Mouse (Mus musculus): ENCODE data around the gene Pola2. TPM values are rescaled to one million over a fixed set of nuclear protein-coding genes. Genes with fewer than 3 reads are reported as not detected.

Gene Pola2
- polyA plus RNA-seq, 1 experiment from 2014 or later = 20.8 TPM

GRCm38 (mm10) chr19:5913007-5913719 lies 50.8 kb downstream of the Pola2 start, which contains the start of gene Dpf2:
Gene Dpf2 (minus strand): TSS chr19:5913010.
- Histone ChIP-seq H3K9ac (peak within 1 kb of the TSS; percentile 83), H3K4me3 (peak within 1 kb of the TSS; percentile 85), H3K36me3 (peaks cover 17% of the 10 kb centered on the region), H3K9me3 (no peaks in the 10 kb centered on the region), H3K27ac (replicated peaks) (peak within 1 kb of the TSS; percentile 88), H3K4me1 (replicated peaks) (peaks cover 32% of the 10 kb centered on the region), H3K4me2 (peak within 1 kb of the TSS; percentile 83), H3K27me3 (no peaks in the 10 kb centered on the region)
- peak; percentile 68 for ATAC-seq (ENCODE audit: low read depth)
- WGBS = 19% methylated on average over 13 of the region's 13 CpGs

GRCm38 (mm10) chr19:5912103-5913006 lies 51.6 kb downstream of the Pola2 start:
- Histone ChIP-seq H3K4me1 (replicated peaks) (peaks cover 32% of the 10 kb centered on the region), H3K9me3 (no peaks in the 10 kb centered on the region), H3K27me3 (no peaks in the 10 kb centered on the region), H3K27ac (replicated peaks) (peak overlapping the region; percentile 88), H3K4me3 (peak overlapping the region; percentile 85), H3K9ac (peak overlapping the region; percentile 83), H3K36me3 (peaks cover 12% of the 10 kb centered on the region), H3K4me2 (peak overlapping the region; percentile 83)
- ATAC-seq (ENCODE audit: low read depth) = peak; percentile 96
- under 1% methylated on average over 59 of the region's 59 CpGs for WGBS

DNA sequence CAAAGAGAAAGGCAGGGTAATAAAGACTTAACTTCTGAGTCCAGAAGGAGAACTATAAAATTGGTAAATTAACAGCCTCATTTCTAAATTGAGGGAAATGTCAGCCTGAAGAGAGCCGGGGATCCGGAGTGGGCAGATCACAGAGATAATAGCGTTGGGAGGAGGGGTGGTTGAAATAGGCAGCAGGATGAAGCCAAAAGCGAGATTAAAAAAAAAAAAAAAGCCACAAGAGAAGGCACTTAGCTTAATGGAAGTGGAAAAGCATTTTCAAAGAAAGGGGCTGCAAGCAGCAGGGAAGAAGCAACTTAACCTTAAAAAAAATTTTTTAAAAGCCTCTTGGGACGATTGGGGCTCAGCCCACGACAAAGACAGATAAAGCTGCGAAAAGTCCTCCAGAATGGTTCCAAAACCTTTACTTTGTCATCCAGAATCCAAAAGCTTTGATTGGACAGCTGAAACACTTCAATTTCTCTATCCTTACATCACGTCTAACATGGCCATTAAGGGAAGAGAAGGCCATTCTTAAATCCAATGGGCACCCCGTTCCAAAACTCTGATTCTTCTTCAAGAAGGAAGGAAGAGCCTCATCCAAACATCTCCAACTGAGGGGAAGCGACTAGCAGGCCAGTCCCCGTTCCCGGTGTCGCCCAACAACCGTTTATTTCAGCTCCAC lies 52.4 kb downstream of the Pola2 start:
- Histone ChIP-seq H3K9ac (peak overlapping the region; percentile 83), H3K4me1 (replicated peaks) (peaks cover 32% of the 10 kb centered on the region), H3K4me2 (peak overlapping the region; percentile 83), H3K27ac (replicated peaks) (peak overlapping the region; percentile 88), H3K27me3 (no peaks in the 10 kb centered on the region), H3K9me3 (no peaks in the 10 kb centered on the region), H3K4me3 (peak overlapping the region; percentile 85), H3K36me3 (peaks cover 15% of the 10 kb centered on the region)
- no peak for ATAC-seq (ENCODE audit: low read depth)
- WGBS = 3% methylated on average over 14 of the region's 14 CpGs

DNA sequence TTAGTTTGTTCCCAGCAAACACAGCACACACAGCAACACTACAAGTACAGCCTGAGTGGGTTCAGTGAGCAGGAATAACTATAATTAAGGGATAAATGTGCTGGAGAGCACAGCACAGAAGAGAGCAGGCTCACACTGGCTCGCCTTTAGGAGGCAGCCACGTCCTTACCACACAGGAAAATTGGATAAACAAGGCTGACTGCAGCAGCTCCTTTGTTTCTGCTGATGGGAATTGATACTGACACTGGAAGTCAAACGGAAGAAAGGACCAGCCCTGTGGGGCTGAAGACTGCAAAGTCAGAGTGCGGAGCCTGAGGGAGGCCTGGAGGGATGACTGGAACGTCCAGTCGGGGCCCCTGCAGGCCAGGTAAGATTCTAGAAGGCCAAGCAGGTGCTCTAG lies 53.8 kb downstream of the Pola2 start:
- peak overlapping the region; percentile 57 for H3K27ac ChIP-seq (replicated peaks)

GRCm38 (mm10) chr19:5907275-5907674 lies 56.7 kb downstream of the Pola2 start:
- no peak for ATAC-seq (ENCODE audit: low read depth)
- H3K27me3 ChIP-seq = no peaks in the 10 kb centered on the region
- H3K4me3 ChIP-seq = no peak overlapping the region
- H3K27ac ChIP-seq (replicated peaks) = no peak overlapping the region
- WGBS = 96% methylated on average over 3 of the region's 3 CpGs
- H3K36me3 ChIP-seq = peaks cover 53% of the 10 kb centered on the region
- no peak overlapping the region for H3K9ac ChIP-seq
- no peak overlapping the region for H3K4me2 ChIP-seq
- H3K9me3 ChIP-seq = no peaks in the 10 kb centered on the region
- peaks cover 24% of the 10 kb centered on the region for H3K4me1 ChIP-seq (replicated peaks)

More for the DNA sequence above, 53.8 kb downstream of the Pola2 start:
- H3K36me3 ChIP-seq = peaks cover 26% of the 10 kb centered on the region
- H3K4me3 ChIP-seq = peak overlapping the region; percentile 85
- peak overlapping the region; percentile 65 for H3K9ac ChIP-seq
- 64% methylated on average over 6 of the region's 6 CpGs for WGBS
- H3K9me3 ChIP-seq = no peaks in the 10 kb centered on the region
- peaks cover 32% of the 10 kb centered on the region for H3K4me1 ChIP-seq (replicated peaks)
- H3K27me3 ChIP-seq = no peaks in the 10 kb centered on the region
- ATAC-seq (ENCODE audit: low read depth) = no peak
- peak overlapping the region; percentile 83 for H3K4me2 ChIP-seq

DNA sequence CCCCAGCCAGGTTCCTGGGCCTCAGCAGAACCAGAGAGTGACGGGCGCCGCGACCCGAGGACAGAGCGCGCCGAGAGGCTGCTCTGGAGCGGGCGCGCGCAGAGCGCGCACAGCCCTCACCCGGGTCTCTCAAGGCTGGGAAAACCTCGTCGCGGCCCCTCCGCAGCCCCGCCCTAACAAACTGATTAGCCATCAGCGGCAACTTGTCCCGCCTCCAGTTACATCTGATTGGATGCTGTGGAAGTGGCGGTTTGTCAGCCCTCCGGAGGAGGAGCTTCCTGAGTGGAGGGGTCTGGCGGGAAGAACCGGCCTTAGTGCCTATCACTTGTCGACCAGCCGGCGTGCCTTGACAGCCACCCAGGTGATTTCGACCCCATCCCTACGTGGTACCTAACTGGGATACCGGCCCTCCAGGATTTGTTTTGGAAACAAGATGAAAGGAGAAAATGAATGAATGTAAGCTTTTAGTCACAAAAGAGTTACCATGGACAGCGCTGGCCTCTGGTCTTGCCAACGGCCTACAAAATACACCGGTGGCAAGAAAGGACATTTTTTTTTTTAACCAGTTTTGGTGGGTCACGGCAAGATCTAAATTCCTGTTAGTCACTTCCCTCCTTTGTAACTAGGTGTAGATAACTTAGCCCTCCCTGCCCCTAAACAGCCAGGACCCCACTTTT lies 69.9 kb downstream of the Pola2 start, which contains the start of gene Tigd3:
Gene Tigd3, minus strand, starts transcription at position 148 of the 677 bp plus-strand sequence.
- 5% methylated on average over 36 of the region's 36 CpGs for WGBS
- peak within 1 kb of the TSS; percentile 82 for H3K4me2 ChIP-seq
- no peaks in the 10 kb centered on the region for H3K9me3 ChIP-seq
- peak; percentile 98 for ATAC-seq (ENCODE audit: low read depth)
- H3K9ac ChIP-seq = peak within 1 kb of the TSS; percentile 96
- H3K27ac ChIP-seq (replicated peaks) = peak within 1 kb of the TSS; percentile 86
- H3K27me3 ChIP-seq = no peaks in the 10 kb centered on the region
- peak within 1 kb of the TSS; percentile 69 for H3K4me3 ChIP-seq
- H3K36me3 ChIP-seq = peaks cover 52% of the 10 kb centered on the region
- H3K4me1 ChIP-seq (replicated peaks) = peaks cover 29% of the 10 kb centered on the region

DNA sequence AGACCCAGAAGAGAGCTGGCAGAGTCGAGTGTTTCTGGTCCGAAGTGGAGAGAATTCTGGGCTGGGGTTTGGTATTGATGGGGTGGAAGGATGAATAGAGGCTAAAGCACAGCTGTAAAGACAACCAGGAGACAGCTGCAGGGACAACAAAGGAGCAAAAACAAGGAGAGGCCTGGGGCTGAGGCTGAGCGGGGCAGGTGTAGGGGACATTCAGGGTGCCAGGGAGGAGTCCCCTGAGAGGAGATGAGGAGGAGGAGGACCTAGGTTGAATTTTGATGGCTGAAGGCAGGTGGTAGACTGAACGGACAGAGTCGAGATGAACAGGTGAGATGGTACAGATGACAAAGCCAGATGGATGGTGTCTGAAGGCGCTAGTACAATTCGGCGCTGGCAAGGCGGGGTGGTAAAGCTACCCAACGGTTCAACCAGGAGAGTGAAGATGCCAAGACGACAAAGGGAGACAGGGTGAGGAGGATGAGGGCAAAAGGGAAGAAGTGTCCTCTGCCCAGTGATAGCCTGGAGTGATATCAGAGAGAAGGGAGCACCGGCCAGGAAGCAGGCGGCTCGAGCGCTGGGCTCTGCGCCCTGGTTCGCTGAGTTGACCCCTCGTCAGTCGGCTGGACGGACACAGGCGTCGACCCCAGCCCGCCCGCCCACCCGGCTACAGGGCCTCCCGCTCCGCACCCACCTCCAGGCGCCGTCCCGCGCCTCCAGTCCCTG lies 70.6 kb downstream of the Pola2 start:
- ATAC-seq (ENCODE audit: low read depth) = peak; percentile 60
- H3K4me3 ChIP-seq = peak overlapping the region; percentile 69
- no peaks in the 10 kb centered on the region for H3K9me3 ChIP-seq
- WGBS = 6% methylated on average over 30 of the region's 31 CpGs
- H3K36me3 ChIP-seq = peaks cover 47% of the 10 kb centered on the region
- no peaks in the 10 kb centered on the region for H3K27me3 ChIP-seq
- H3K4me2 ChIP-seq = peak overlapping the region; percentile 82
- peak overlapping the region; percentile 96 for H3K9ac ChIP-seq
- H3K4me1 ChIP-seq (replicated peaks) = peaks cover 30% of the 10 kb centered on the region
- H3K27ac ChIP-seq (replicated peaks) = peak overlapping the region; percentile 86

DNA sequence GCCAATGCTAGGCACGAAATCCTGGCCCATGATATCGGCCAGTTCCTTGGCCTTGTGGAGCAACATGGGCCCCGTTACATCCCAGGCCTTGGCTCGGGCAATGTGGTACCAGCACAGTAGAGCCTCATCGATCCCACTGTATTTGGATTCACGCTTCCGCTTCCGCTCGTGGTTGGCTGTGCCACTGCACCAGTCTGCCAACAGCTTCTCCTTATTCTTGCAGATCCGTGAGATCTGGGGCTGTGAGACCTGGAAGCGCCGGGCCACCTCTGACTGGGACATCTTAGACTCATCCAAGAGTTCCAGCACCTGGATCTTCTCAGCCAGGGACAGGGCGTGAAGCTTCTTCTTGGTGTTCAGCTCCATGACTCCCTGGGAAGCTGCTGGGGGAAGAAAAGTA lies 71.3 kb downstream of the Pola2 start:
- peak overlapping the region; percentile 82 for H3K4me2 ChIP-seq
- H3K27ac ChIP-seq (replicated peaks) = no peak overlapping the region
- H3K9me3 ChIP-seq = no peaks in the 10 kb centered on the region
- H3K4me3 ChIP-seq = peak overlapping the region; percentile 69
- no peaks in the 10 kb centered on the region for H3K27me3 ChIP-seq
- peaks cover 42% of the 10 kb centered on the region for H3K36me3 ChIP-seq
- peaks cover 30% of the 10 kb centered on the region for H3K4me1 ChIP-seq (replicated peaks)
- H3K9ac ChIP-seq = peak overlapping the region; percentile 96
- WGBS = 93% methylated on average over 13 of the region's 13 CpGs
- no peak for ATAC-seq (ENCODE audit: low read depth)

GRCm38 (mm10) chr19:5892262-5892661 lies 71.7 kb downstream of the Pola2 start:
- Histone ChIP-seq H3K27me3 (no peaks in the 10 kb centered on the region), H3K4me3 (peak overlapping the region; percentile 69), H3K9ac (no peak overlapping the region), H3K4me1 (replicated peaks) (peaks cover 30% of the 10 kb centered on the region), H3K36me3 (peaks cover 37% of the 10 kb centered on the region), H3K4me2 (peak overlapping the region; percentile 82; the same call in 1 of the 2 replicates), H3K9me3 (no peaks in the 10 kb centered on the region), H3K27ac (replicated peaks) (no peak overlapping the region)
- whole genome bisulfite sequencing = 92% methylated on average over 7 of the region's 7 CpGs
- ATAC-seq (ENCODE audit: low read depth) = no peak

- Histone ChIP-seq H3K4me2 (no peak overlapping the region), H3K27me3 (no peaks in the 10 kb centered on the region)
These were observed 72.3 kb downstream of the Pola2 start for GRCm38 (mm10) chr19:5891521-5892258.

More at GRCm38 (mm10) chr19:5891521-5892258, 72.3 kb downstream of the Pola2 start:
- 93% methylated on average over 12 of the region's 12 CpGs for WGBS
- Histone ChIP-seq H3K36me3 (peaks cover 33% of the 10 kb centered on the region), H3K9ac (no peak overlapping the region), H3K9me3 (no peaks in the 10 kb centered on the region), H3K27ac (replicated peaks) (no peak overlapping the region), H3K4me3 (no peak overlapping the region), H3K4me1 (replicated peaks) (peaks cover 30% of the 10 kb centered on the region)
- no peak for ATAC-seq (ENCODE audit: low read depth)
